Mouse (Mus musculus): ENCODE results near the gene Drd3. TPM values are rescaled to one million over a fixed set of nuclear protein-coding genes. Genes with fewer than 3 reads are reported as not detected.

The Drd3 gene
- total RNA-seq, 1 experiment = 0.45 TPM

DNA sequence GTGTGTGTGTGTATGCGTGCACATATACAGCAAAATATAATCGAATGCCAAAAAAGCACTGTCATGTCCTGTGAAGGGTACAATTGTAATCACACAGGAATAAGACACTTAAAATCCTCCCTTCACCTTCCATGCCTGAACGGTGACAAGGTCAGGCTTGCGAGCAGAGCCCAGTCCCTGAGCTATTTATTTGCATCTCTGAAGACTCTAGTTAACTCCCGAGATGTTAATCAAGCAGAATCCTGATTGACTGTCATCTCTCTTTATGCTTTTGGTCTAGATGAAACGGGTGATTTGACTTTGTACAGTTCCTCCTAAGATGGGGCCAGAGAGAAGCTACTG, 43.7 kb upstream of the Drd3 start:
- DNase-seq (ENCODE audit: low read depth, low spot score) = no peak
- Histone ChIP-seq H3K36me3 (ENCODE audit: control insufficient read depth, insufficient read depth, low read length, poor library complexity, severe bottlenecking) (no peaks in the 10 kb centered on the region), H3K4me3 (ENCODE audit: insufficient read depth in 1 of 2, low read depth in 1 of 2, low read length in 2 of 2, poor library complexity in 1 of 2, severe bottlenecking in 1 of 2) (peak overlapping the region in 1 of 2 experiments; percentile 42; a peak in 1 of 4 replicates), H3K9me3 (ENCODE audit: control insufficient read depth, insufficient read depth, low read depth, low read length) (no peaks in the 10 kb centered on the region), H3K27ac (ENCODE audit: insufficient read depth, low read depth, low read length, poor library complexity, severe bottlenecking) (no peak overlapping the region), H3K4me1 (ENCODE audit: control insufficient read depth in 2 of 2, insufficient read depth in 2 of 2, low read length in 2 of 2, poor library complexity in 1 of 2) (no peaks in the 10 kb centered on the region; a peak in 1 of 4 replicates), H3K9ac (ENCODE audit: insufficient read depth, low read depth, low read length, poor library complexity, severe bottlenecking) (no peak overlapping the region)
- in situ Hi-C loops (cut with MboI; ENCODE audit: low sequenced_read_pairs in 2 of 2, unreplicated experiment in 2 of 2) = loop anchor here in 1 of 2 experiments (25.0 kb wide), 1 partner anchor 1548 kb away; no protein-coding TSS in a partner anchor
- TF ChIP-seq CHD2 (IDR thresholded peaks at IDR 0.05; ENCODE audit: low read depth, low read length) = no peak
- no peak for TF ChIP-seq ZNF384 (IDR thresholded peaks at IDR 0.05; ENCODE audit: low read depth, low read length)
- TF ChIP-seq HCFC1 (IDR thresholded peaks at IDR 0.05; ENCODE audit: borderline replicate concordance, insufficient read depth, low read length) = no peak
- TF ChIP-seq ZC3H11A (IDR thresholded peaks at IDR 0.05; ENCODE audit: borderline replicate concordance, low read depth, low read length) = no peak
- TF ChIP-seq MAFK (IDR thresholded peaks at IDR 0.05; ENCODE audit: insufficient read depth, low read depth, low read length) = no peak

GRCm38 (mm10) chr16:43710651-43711050, 43.2 kb upstream of the Drd3 start:
- H3K27ac ChIP-seq (ENCODE audit: insufficient read depth, low read depth, low read length, poor library complexity, severe bottlenecking) = no peak overlapping the region

DNA sequence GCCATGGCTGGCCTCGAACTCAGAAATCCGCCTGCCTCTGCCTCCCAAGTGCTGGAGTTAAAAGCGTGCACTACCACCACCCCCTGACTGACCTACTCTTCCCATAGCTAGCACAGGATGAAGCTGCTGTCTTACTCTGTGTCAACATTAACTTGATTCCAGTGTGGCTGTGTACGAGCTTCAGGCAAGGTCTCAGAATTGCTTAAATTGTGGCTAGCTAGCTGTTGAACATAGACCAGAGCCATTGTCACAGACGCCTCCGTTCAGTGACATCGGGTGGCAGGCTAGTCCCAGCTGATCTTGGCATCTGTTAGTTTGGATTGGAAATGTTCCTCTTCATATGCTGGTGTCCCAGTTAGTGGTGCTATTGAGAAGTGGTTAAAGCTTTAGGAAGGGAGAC, 42.5 kb upstream of the Drd3 start:
- in situ Hi-C loops (cut with MboI; ENCODE audit: low sequenced_read_pairs in 2 of 2, unreplicated experiment in 2 of 2) = loop anchor here in 1 of 2 experiments (25.0 kb wide), 1 partner anchor 1549 kb away; no protein-coding TSS in a partner anchor
- H3K36me3 ChIP-seq (ENCODE audit: control insufficient read depth, insufficient read depth, low read length, poor library complexity, severe bottlenecking) = no peaks in the 10 kb centered on the region
- DNase-seq (ENCODE audit: low read depth, low spot score) = no peak
- no peaks in the 10 kb centered on the region; a peak in 1 of 4 replicates for H3K4me1 ChIP-seq (ENCODE audit: control insufficient read depth in 2 of 2, insufficient read depth in 2 of 2, low read length in 2 of 2, poor library complexity in 1 of 2)
- no peaks in the 10 kb centered on the region for H3K9me3 ChIP-seq (ENCODE audit: control insufficient read depth, insufficient read depth, low read depth, low read length)
- no peak overlapping the region for H3K4me3 ChIP-seq (ENCODE audit: insufficient read depth in 1 of 2, low read depth in 1 of 2, low read length in 2 of 2, poor library complexity in 1 of 2, severe bottlenecking in 1 of 2)
- no peak for TF ChIP-seq ZNF384 (IDR thresholded peaks at IDR 0.05; ENCODE audit: low read depth, low read length)
- TF ChIP-seq ZC3H11A (IDR thresholded peaks at IDR 0.05; ENCODE audit: borderline replicate concordance, low read depth, low read length) = no peak
- no peak for TF ChIP-seq CHD2 (IDR thresholded peaks at IDR 0.05; ENCODE audit: low read depth, low read length)
- TF ChIP-seq HCFC1 (IDR thresholded peaks at IDR 0.05; ENCODE audit: borderline replicate concordance, insufficient read depth, low read length) = no peak
- no peak for TF ChIP-seq MAFK (IDR thresholded peaks at IDR 0.05; ENCODE audit: insufficient read depth, low read depth, low read length)
- no peak overlapping the region for H3K9ac ChIP-seq (ENCODE audit: insufficient read depth, low read depth, low read length, poor library complexity, severe bottlenecking)
- no peak overlapping the region for H3K27ac ChIP-seq (ENCODE audit: insufficient read depth, low read depth, low read length, poor library complexity, severe bottlenecking)

More at GRCm38 (mm10) chr16:43710651-43711050, 43.2 kb upstream of the Drd3 start:
- H3K9ac ChIP-seq (ENCODE audit: insufficient read depth, low read depth, low read length, poor library complexity, severe bottlenecking) = no peak overlapping the region
- in situ Hi-C loops (cut with MboI; ENCODE audit: low sequenced_read_pairs in 2 of 2, unreplicated experiment in 2 of 2) = loop anchor here in 1 of 2 experiments (25.0 kb wide), 1 partner anchor 1548 kb away; no protein-coding TSS in a partner anchor
- no peaks in the 10 kb centered on the region for H3K36me3 ChIP-seq (ENCODE audit: control insufficient read depth, insufficient read depth, low read length, poor library complexity, severe bottlenecking)
- H3K4me3 ChIP-seq (ENCODE audit: insufficient read depth in 1 of 2, low read depth in 1 of 2, low read length in 2 of 2, poor library complexity in 1 of 2, severe bottlenecking in 1 of 2) = peak overlapping the region; percentile 22 to 42; a peak in 3 of 4 replicates
- H3K9me3 ChIP-seq (ENCODE audit: control insufficient read depth, insufficient read depth, low read depth, low read length) = no peaks in the 10 kb centered on the region
- no peak for DNase-seq (ENCODE audit: low read depth, low spot score)
- no peaks in the 10 kb centered on the region; a peak in 1 of 4 replicates for H3K4me1 ChIP-seq (ENCODE audit: control insufficient read depth in 2 of 2, insufficient read depth in 2 of 2, low read length in 2 of 2, poor library complexity in 1 of 2)
- no peak for TF ChIP-seq ZNF384 (IDR thresholded peaks at IDR 0.05; ENCODE audit: low read depth, low read length)
- no peak for TF ChIP-seq ZC3H11A (IDR thresholded peaks at IDR 0.05; ENCODE audit: borderline replicate concordance, low read depth, low read length)
- TF ChIP-seq HCFC1 (IDR thresholded peaks at IDR 0.05; ENCODE audit: borderline replicate concordance, insufficient read depth, low read length) = no peak

DNA sequence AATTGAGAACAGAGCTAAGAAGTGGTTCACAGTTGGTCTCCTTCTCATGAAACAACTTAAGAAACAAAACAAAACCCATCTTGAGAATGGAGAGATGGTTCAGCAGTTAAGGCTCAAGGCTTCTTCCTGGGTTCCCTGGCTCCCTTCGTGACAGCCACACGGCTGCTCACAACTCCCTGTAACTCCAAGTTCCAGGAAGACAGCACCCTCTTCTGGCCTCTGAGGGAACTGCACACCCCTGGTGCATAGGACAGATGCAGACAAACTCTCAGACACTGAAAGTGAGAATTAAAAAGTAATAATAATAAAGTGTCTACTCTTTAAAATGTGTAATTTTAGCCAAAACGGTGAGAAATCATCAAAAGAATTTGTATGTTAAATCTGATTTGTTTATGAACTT, 29.4 kb upstream of the Drd3 start:
- in situ Hi-C loops (cut with MboI; ENCODE audit: low sequenced_read_pairs in 2 of 2, unreplicated experiment in 2 of 2) = loop anchor here in 1 of 2 experiments (25.0 kb wide), 1 partner anchor 1562 kb away; no protein-coding TSS in a partner anchor
- peak; percentile 71 for DNase-seq (ENCODE audit: low read depth, low spot score)
- no peaks in the 10 kb centered on the region for H3K4me1 ChIP-seq (ENCODE audit: control insufficient read depth in 2 of 2, insufficient read depth in 2 of 2, low read length in 2 of 2, poor library complexity in 1 of 2)
- no peak overlapping the region for H3K9ac ChIP-seq (ENCODE audit: insufficient read depth, low read depth, low read length, poor library complexity, severe bottlenecking)
- no peaks in the 10 kb centered on the region for H3K36me3 ChIP-seq (ENCODE audit: control insufficient read depth, insufficient read depth, low read length, poor library complexity, severe bottlenecking)
- H3K4me3 ChIP-seq (ENCODE audit: insufficient read depth in 1 of 2, low read depth in 1 of 2, low read length in 2 of 2, poor library complexity in 1 of 2, severe bottlenecking in 1 of 2) = no peak overlapping the region
- H3K9me3 ChIP-seq (ENCODE audit: control insufficient read depth, insufficient read depth, low read depth, low read length) = no peaks in the 10 kb centered on the region
- H3K27ac ChIP-seq (ENCODE audit: insufficient read depth, low read depth, low read length, poor library complexity, severe bottlenecking) = no peak overlapping the region
- TF ChIP-seq HCFC1 (IDR thresholded peaks at IDR 0.05; ENCODE audit: borderline replicate concordance, insufficient read depth, low read length) (no peak), CHD2 (IDR thresholded peaks at IDR 0.05; ENCODE audit: low read depth, low read length) (no peak), ZC3H11A (IDR thresholded peaks at IDR 0.05; ENCODE audit: borderline replicate concordance, low read depth, low read length) (peak; percentile 95), ZNF384 (IDR thresholded peaks at IDR 0.05; ENCODE audit: low read depth, low read length) (peak; percentile 17; the same call in 1 of the 2 replicates), MAFK (IDR thresholded peaks at IDR 0.05; ENCODE audit: insufficient read depth, low read depth, low read length) (no peak)
